Mouse (Mus musculus) cerebellum, adult 9-10 months (tissue): ENCODE results near the gene Rrnad1.
"Not testable (repeated sequence)": the region's sequence is repeated elsewhere in the genome, so short reads cannot be mapped to it uniquely, and the experiment has no call there.

Source experiments
- DNase-seq: peaks from one replicate; pipeline ENCODE4 v3.0.0; 2022

Gene Rrnad1

GRCm38 (mm10) chr3:87913891-87914290 is 16.6 kb downstream of the Rrnad1 start:
- no peak for DNase-seq

DNA sequence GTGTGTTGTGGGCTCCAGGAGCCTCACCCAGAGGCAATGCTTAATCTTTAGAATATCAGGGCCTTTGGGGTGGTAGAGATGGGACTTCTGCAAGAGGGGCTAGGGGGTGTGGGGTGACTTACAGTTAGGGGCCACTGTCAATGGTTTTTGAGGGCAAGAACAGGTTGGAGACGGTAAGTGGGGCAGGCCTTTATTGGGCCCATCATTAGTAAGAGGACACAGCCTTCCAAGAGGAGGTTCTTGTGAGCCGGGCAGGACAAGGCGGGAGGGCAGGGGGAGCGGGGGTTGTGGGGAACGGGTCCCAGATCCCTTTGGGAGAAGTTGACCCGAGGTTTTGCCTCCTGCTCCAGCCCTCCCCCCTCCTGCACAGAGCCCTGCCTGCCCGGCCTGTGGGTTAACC is 17.0 kb downstream of the Rrnad1 start:
- no peak for DNase-seq

DNA sequence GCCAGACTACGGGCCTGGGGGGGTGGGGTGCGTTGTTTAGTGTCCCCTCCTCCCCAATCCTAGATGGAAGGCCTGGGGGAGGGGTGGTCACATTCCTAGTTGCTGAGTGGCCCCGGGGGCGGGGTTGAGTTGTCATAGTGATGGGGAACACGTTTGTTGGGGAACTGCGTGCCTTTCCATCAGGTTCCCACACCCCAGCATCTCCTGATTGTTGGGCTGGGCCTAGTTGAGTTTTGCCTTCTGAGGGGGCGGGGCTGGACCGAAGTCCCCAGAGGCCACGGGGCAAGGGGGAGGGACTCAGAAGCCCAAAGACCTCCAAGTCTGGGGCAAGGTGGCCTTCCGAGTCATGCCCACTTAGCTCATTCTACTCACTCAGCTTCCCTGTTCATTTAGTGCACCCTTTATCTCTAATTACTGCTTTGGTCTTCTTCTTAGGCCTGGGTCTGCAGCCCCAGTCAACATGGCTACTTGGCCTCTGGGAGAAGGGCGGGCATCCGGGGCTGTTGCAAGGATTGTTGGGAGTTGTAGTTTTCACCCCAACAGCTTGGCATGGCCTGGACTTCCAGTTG is 19.9 kb downstream of the Rrnad1 start:
- peak; percentile 74 for DNase-seq

- no peak for DNase-seq
Observed at GRCm38 (mm10) chr3:87909874-87910273, 20.6 kb downstream of the Rrnad1 start.

DNA sequence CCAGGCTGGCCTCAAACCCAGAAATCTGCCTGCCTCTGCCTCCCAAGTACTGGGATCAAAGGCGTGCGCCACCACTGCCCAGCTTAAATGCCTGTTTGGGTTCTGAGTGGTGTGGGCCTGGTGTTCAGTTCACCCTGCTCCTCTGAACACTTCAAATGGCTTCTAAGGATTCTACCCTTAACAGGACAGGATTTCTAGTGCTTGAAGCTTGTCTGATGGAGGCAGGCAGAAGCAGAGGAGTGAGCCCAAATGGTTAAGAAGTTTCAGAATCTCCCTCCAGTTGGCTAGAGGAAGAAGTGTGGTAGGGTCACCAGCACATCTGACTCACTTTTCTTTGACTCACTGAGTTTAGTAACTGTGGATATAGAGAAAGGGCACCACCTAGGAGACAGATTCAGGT is 21.1 kb downstream of the Rrnad1 start:
- no peak for DNase-seq

DNA sequence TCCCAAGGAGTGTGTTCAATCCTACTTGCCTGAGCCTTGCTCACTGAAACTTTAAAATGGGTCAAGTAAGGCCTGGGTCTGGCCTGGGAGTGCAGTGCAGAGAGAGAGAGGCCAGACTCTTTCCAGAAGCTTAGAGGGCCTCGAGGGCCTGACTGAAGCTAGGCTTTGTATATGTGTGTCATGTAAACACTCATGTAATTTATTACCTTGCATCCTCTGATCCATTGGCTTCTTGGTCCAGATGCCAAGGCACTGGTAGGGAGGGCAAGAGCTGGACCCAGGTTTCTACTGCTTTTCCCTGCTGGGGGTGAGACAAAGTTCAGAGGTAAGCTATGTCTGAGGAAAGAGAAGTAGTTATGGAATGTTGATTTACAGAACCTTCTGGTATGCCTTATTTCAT is 22.6 kb downstream of the Rrnad1 start:
- no peak for DNase-seq

DNA sequence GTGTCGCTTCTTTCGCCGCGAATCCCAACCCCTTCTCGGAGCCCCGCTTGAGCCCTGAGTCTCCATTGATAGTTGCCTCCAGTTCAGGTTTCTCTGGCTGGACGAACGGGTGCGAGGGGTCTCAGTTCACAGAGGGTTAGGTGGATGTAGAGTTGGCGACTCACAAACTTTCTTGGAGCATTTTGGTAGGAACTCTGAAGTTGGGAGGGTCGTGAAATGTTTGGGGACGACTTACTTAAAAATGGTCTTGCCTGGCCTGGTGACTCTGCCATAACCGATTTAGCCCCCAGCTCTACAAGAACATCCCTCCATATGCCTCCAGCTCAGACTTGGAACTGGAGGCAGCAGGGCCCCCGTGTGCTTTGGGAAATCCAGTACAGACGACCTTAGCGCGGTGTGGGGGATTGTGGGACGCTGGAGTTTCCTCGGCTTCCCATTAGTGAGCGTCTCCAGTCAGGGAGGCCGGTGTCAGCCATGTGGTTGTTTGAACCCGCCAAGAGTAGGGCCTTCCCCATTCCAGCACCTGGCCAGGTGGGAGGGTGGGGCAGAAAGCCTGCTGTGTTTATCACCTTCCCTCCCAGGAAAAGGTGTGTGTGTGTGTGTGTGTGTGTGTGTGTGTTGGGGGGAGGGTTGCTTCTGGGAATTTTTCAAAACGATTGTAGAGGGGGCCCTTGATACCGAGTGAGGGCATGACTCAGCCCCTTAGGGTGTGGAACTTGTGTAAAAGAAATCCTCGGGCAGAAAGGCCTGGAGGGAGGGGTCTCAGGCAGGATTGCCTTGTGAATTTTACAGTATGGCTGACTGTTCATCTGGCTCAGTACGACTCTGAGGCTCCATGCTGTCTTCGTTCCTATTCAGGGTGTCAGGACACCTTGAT is 23.3 kb downstream of the Rrnad1 start:
- peak; percentile 58 for DNase-seq

DNA sequence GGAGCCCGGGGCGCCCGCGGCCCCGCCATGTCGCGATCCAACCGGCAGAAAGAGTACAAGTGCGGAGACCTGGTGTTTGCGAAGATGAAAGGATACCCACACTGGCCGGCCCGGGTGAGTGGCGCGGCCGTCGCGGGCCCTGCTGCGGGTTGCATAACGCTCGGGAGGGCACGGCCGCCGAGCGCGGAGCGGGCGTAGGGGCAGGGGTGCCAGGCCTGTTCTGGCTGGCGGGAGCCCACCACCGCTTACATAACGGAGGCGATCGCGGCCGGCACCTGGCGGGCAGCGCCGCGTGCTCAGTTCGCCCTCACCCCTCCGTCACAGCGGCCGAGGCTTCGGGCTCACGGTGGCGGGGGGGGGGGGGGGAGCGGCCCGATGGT is 23.9 kb downstream of the Rrnad1 start:
- peak; percentile 72 for DNase-seq

- peak; percentile 93 for DNase-seq
Observed at GRCm38 (mm10) chr3:87905880-87906485, 24.5 kb downstream of the Rrnad1 start, which contains the start of gene Hdgf. TSS of gene Hdgf (plus strand) at chr3:87906321.

- no peak for DNase-seq
Observed at GRCm38 (mm10) chr3:87903821-87904220, 26.7 kb downstream of the Rrnad1 start.

GRCm38 (mm10) chr3:87901959-87902358 is 28.6 kb downstream of the Rrnad1 start:
- DNase-seq: not testable (repeated sequence)

GRCm38 (mm10) chr3:87901036-87901624 is 29.4 kb downstream of the Rrnad1 start:
- DNase-seq: no peak

- no peak for DNase-seq
Observed at GRCm38 (mm10) chr3:87899776-87900175, 30.7 kb downstream of the Rrnad1 start.

DNA sequence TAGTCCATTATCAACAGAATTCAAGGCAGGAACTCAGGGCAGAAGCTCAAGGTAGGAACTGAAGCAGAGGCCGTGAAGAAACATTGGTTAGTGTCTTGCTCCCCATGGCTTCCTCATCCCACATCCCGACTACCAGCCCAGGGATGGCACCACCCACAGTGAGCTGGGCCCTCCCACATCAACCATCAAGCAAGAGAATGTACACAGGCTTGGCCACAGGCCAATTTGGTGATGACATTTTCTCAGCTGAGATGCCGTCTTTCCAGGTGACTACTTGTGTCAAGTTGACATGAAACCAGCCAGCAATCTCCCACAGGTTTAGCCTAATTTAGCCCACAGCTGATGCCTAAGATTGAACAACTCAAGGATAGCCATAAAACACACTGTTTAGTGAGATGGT is 31.3 kb downstream of the Rrnad1 start:
- DNase-seq: no peak

DNA sequence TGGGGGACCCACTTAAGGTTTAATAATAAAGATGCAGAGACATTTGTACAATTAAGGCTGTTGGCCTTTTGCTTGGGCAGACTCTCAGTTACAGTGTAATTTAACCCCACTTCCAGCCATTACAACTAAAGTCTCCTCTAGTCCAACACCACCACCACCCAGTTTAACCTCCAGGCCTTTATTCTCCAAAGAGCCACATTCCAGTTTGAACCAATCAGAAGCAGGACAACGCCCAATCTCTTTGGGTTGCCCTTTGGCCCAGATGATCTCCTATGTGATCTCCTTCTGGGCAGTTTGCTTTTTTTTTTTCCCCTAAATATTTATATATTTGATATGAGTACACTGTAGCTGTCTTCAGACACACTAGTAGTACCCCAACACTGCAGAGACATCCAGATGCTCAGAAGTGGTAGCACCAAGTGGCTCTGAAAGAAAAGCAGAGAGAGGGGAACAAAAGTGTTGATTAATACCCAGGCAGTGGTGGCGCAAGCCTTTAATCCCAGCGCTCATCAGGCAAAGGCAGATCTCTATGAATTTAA is 37.1 kb downstream of the Rrnad1 start:
- DNase-seq: no peak

GRCm38 (mm10) chr3:87891481-87891880 is 39.0 kb downstream of the Rrnad1 start:
- no peak for DNase-seq

- DNase-seq: not testable (repeated sequence)
Observed at GRCm38 (mm10) chr3:87887400-87887799, 43.1 kb downstream of the Rrnad1 start.

DNA sequence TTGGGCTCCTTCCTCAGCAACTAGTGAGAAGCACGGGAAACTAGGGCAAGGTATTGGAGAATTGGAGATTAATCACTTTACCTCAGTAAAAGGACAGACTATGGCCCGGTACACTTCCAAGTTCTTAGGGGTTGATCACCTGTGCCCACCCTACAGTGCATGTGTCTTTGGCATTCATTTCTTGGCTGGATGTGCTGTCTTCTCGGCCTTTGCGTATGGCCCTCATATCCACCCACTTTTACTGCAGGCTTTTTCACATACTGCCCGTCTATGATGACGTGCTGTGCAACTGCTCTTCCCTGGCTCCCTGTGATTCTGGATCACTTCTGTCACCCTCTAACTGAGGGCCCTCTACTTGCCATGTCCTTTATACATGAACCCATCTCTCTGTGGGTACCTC is 44.1 kb downstream of the Rrnad1 start:
- DNase-seq: peak; percentile 75

GRCm38 (mm10) chr3:87886004-87886365 is 44.5 kb downstream of the Rrnad1 start:
- DNase-seq: no peak

GRCm38 (mm10) chr3:87885281-87886003 is 45.1 kb downstream of the Rrnad1 start, which contains the start of gene Prcc:
TSS of gene Prcc (minus strand) at chr3:87885608.
- DNase-seq: peak; percentile 99

- peak; percentile 74 for DNase-seq
Observed at GRCm38 (mm10) chr3:87884708-87885251, 45.7 kb downstream of the Rrnad1 start.

DNA sequence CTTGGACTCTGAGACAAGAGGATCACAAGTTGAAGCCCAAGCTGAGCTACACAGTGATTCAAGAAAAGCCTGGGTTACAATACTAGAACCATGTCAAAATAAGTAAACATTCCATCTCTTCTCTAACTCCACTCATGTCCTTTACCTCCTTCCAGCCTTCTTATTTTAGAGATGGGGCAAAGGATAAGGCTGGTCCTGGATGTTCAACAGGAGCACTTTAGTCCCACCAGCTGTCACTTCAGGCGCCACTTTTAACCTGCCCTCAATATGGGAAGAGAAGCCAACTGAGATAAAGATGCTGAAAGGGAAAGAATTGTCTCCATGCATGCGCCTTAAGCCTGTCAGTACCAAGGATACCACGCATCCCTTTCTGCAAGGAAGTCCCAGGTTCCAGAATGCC is 46.2 kb downstream of the Rrnad1 start:
- DNase-seq: no peak
